Mouse (Mus musculus): ENCODE measurements at regions not wholly inside any gene's neighbourhood (a gene's known extent, or its start where the extent isn't known, plus 50 kb on each side); places are given as distances from the start of the nearest gene placed in this dataset.

DNA sequence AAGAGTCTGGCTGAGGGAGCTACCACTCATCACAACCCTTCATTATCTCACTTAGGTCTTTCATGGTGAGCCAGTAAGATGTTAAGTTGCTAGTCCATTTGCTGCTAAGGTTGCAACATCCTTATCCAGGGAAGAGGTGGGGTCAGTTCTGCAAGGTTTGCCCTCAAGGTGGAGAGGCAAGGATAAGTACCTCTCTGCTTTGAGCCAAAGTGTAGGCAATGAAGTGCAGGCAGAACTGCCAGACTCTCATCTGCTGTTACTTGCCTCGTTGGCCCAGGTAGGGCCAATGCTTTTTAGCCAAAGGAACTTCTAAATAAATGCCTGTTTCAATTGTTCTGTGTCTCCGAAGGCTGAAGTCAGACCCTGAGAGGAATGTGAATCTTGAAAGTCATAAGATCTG is 59.6 kb upstream of the Lclat1 start:
- no peaks in the 10 kb centered on the region for H3K36me3 ChIP-seq (ENCODE audit: control insufficient read depth, insufficient read depth)
- H3ac ChIP-seq (ENCODE audit: control insufficient read depth, insufficient read length, low read depth), result no peak overlapping the region
- no peaks in the 10 kb centered on the region for H3K79me3 ChIP-seq (ENCODE audit: low read depth)
- H3K79me2 ChIP-seq (ENCODE audit: control insufficient read depth, insufficient read depth), result no peaks in the 10 kb centered on the region
- TF ChIP-seq CEBPB (IDR thresholded peaks at IDR 0.05; ENCODE audit: low read depth) (no peak), CTCF (IDR thresholded peaks at IDR 0.05; ENCODE audit: control insufficient read depth, insufficient read depth, insufficient read length) (no peak), USF1 (IDR thresholded peaks at IDR 0.05; ENCODE audit: low read depth) (no peak), MYOD1 (IDR thresholded peaks at IDR 0.05; ENCODE audit: control insufficient read depth, insufficient read length, low read depth) (no peak), MAX (IDR thresholded peaks at IDR 0.05) (no peak), FOSL1 (IDR thresholded peaks at IDR 0.05; ENCODE audit: insufficient read depth, low read length, poor library complexity, severe bottlenecking) (no peak), MYOG (IDR thresholded peaks at IDR 0.05; ENCODE audit: control insufficient read depth, extremely low read depth, insufficient read length) (no peak)
- no peaks in the 10 kb centered on the region for H3K27me3 ChIP-seq (ENCODE audit: control insufficient read depth, insufficient read depth, insufficient read length)
- H3K4me3 ChIP-seq (ENCODE audit: insufficient read depth, poor library complexity, severe bottlenecking), result no peak overlapping the region

- Histone ChIP-seq H3K4me3 (ENCODE audit: insufficient read depth, poor library complexity, severe bottlenecking) (no peak overlapping the region), H3K79me2 (ENCODE audit: control insufficient read depth, insufficient read depth) (no peaks in the 10 kb centered on the region), H3K36me3 (ENCODE audit: control insufficient read depth, insufficient read depth) (no peaks in the 10 kb centered on the region), H3ac (ENCODE audit: control insufficient read depth, insufficient read length, low read depth) (no peak overlapping the region), H3K79me3 (ENCODE audit: low read depth) (no peaks in the 10 kb centered on the region), H3K27me3 (ENCODE audit: control insufficient read depth, insufficient read depth, insufficient read length) (no peaks in the 10 kb centered on the region)
- TF ChIP-seq FOSL1 (IDR thresholded peaks at IDR 0.05; ENCODE audit: insufficient read depth, low read length, poor library complexity, severe bottlenecking), result no peak
- TF ChIP-seq CEBPB (IDR thresholded peaks at IDR 0.05; ENCODE audit: low read depth), result no peak
- TF ChIP-seq USF1 (IDR thresholded peaks at IDR 0.05; ENCODE audit: low read depth), result no peak
Measured at GRCm38 (mm10) chr17:73052956-73053355, 54.8 kb upstream of the Lclat1 start.

- TF ChIP-seq USF1 (IDR thresholded peaks at IDR 0.05; ENCODE audit: low read depth) (no peak), CEBPB (IDR thresholded peaks at IDR 0.05; ENCODE audit: low read depth) (no peak), MYOD1 (IDR thresholded peaks at IDR 0.05; ENCODE audit: control insufficient read depth, insufficient read length, low read depth) (no peak), MAX (IDR thresholded peaks at IDR 0.05) (no peak), MYOG (IDR thresholded peaks at IDR 0.05; ENCODE audit: control insufficient read depth, extremely low read depth, insufficient read length) (no peak), CTCF (IDR thresholded peaks at IDR 0.05; ENCODE audit: control insufficient read depth, insufficient read depth, insufficient read length) (no peak), FOSL1 (IDR thresholded peaks at IDR 0.05; ENCODE audit: insufficient read depth, low read length, poor library complexity, severe bottlenecking) (no peak)
- H3K36me3 ChIP-seq (ENCODE audit: control insufficient read depth, insufficient read depth), result no peaks in the 10 kb centered on the region
- H3K79me3 ChIP-seq (ENCODE audit: low read depth), result no peaks in the 10 kb centered on the region
- no peaks in the 10 kb centered on the region for H3K79me2 ChIP-seq (ENCODE audit: control insufficient read depth, insufficient read depth)
- no peak overlapping the region for H3K4me3 ChIP-seq (ENCODE audit: insufficient read depth, poor library complexity, severe bottlenecking)
- H3ac ChIP-seq (ENCODE audit: control insufficient read depth, insufficient read length, low read depth), result no peak overlapping the region
- no peaks in the 10 kb centered on the region for H3K27me3 ChIP-seq (ENCODE audit: control insufficient read depth, insufficient read depth, insufficient read length)
Measured at GRCm38 (mm10) chr17:73053479-73054215, 54.1 kb upstream of the Lclat1 start.

GRCm38 (mm10) chr17:73054226-73054625 is 53.6 kb upstream of the Lclat1 start:
- Histone ChIP-seq H3K27me3 (ENCODE audit: control insufficient read depth, insufficient read depth, insufficient read length) (no peaks in the 10 kb centered on the region), H3ac (ENCODE audit: control insufficient read depth, insufficient read length, low read depth) (no peak overlapping the region), H3K79me2 (ENCODE audit: control insufficient read depth, insufficient read depth) (no peaks in the 10 kb centered on the region), H3K36me3 (ENCODE audit: control insufficient read depth, insufficient read depth) (no peaks in the 10 kb centered on the region), H3K4me3 (ENCODE audit: insufficient read depth, poor library complexity, severe bottlenecking) (no peak overlapping the region), H3K79me3 (ENCODE audit: low read depth) (no peaks in the 10 kb centered on the region)
- no peak for TF ChIP-seq USF1 (IDR thresholded peaks at IDR 0.05; ENCODE audit: low read depth)
- no peak for TF ChIP-seq FOSL1 (IDR thresholded peaks at IDR 0.05; ENCODE audit: insufficient read depth, low read length, poor library complexity, severe bottlenecking)
- no peak for TF ChIP-seq MYOG (IDR thresholded peaks at IDR 0.05; ENCODE audit: control insufficient read depth, extremely low read depth, insufficient read length)
- TF ChIP-seq MAX (IDR thresholded peaks at IDR 0.05), result no peak
- no peak for TF ChIP-seq CEBPB (IDR thresholded peaks at IDR 0.05; ENCODE audit: low read depth)
- TF ChIP-seq MYOD1 (IDR thresholded peaks at IDR 0.05; ENCODE audit: control insufficient read depth, insufficient read length, low read depth), result no peak
- no peak for TF ChIP-seq CTCF (IDR thresholded peaks at IDR 0.05; ENCODE audit: control insufficient read depth, insufficient read depth, insufficient read length)

DNA sequence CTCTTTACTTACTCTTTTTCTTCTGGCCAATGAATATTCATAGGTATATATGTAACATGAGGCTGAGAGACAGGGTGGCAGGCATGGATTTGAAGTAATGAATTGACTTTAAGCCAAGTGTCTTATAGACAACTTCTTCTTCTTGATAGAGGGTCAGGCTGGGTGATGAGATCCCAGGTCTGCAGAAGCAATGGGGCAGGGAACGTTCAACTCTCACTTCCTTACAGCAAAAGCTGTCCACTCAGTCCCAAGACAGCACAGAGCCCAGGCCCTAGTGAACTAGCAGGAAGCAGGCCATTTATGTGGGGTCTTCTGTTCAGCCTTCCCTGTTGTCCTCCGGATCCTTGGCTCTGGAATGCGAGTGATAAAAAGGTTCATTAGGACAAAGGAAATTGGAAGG is 52.6 kb upstream of the Lclat1 start:
- TF ChIP-seq CTCF (IDR thresholded peaks at IDR 0.05; ENCODE audit: control insufficient read depth, insufficient read depth, insufficient read length), result no peak
- H3K4me3 ChIP-seq (ENCODE audit: insufficient read depth, poor library complexity, severe bottlenecking), result no peak overlapping the region
- no peaks in the 10 kb centered on the region for H3K36me3 ChIP-seq (ENCODE audit: control insufficient read depth, insufficient read depth)
- no peaks in the 10 kb centered on the region for H3K79me3 ChIP-seq (ENCODE audit: low read depth)
- no peak overlapping the region for H3ac ChIP-seq (ENCODE audit: control insufficient read depth, insufficient read length, low read depth)
- no peaks in the 10 kb centered on the region for H3K79me2 ChIP-seq (ENCODE audit: control insufficient read depth, insufficient read depth)
- no peaks in the 10 kb centered on the region for H3K27me3 ChIP-seq (ENCODE audit: control insufficient read depth, insufficient read depth, insufficient read length)

GRCm38 (mm10) chr17:73055611-73056010 is 52.2 kb upstream of the Lclat1 start:
- TF ChIP-seq FOSL1 (IDR thresholded peaks at IDR 0.05; ENCODE audit: insufficient read depth, low read length, poor library complexity, severe bottlenecking) (no peak), MYOD1 (IDR thresholded peaks at IDR 0.05; ENCODE audit: control insufficient read depth, insufficient read length, low read depth) (no peak), CEBPB (IDR thresholded peaks at IDR 0.05; ENCODE audit: low read depth) (no peak), CTCF (IDR thresholded peaks at IDR 0.05; ENCODE audit: control insufficient read depth, insufficient read depth, insufficient read length) (no peak), MAX (IDR thresholded peaks at IDR 0.05) (no peak), USF1 (IDR thresholded peaks at IDR 0.05; ENCODE audit: low read depth) (no peak), MYOG (IDR thresholded peaks at IDR 0.05; ENCODE audit: control insufficient read depth, extremely low read depth, insufficient read length) (no peak)
- Histone ChIP-seq H3ac (ENCODE audit: control insufficient read depth, insufficient read length, low read depth) (no peak overlapping the region), H3K27me3 (ENCODE audit: control insufficient read depth, insufficient read depth, insufficient read length) (no peaks in the 10 kb centered on the region), H3K79me2 (ENCODE audit: control insufficient read depth, insufficient read depth) (no peaks in the 10 kb centered on the region), H3K79me3 (ENCODE audit: low read depth) (no peaks in the 10 kb centered on the region), H3K4me3 (ENCODE audit: insufficient read depth, poor library complexity, severe bottlenecking) (no peak overlapping the region), H3K36me3 (ENCODE audit: control insufficient read depth, insufficient read depth) (no peaks in the 10 kb centered on the region)
